Mouse (Mus musculus): ENCODE measurements around the gene AC140267.1. TPM values are rescaled to one million over a fixed set of nuclear protein-coding genes. Genes with fewer than 3 reads are reported as not detected.

The AC140267.1 gene
- total and polyA plus RNA-seq, 2 experiments from 2014 or later = not detected

- Histone ChIP-seq H3K4me1 (ENCODE audit: insufficient read depth, low read length) (no peaks in the 10 kb centered on the region), H3K27ac (no peak overlapping the region), H3K27me3 (ENCODE audit: insufficient read depth, low read length) (no peaks in the 10 kb centered on the region), H3K9me3 (ENCODE audit: low read length) (no peaks in the 10 kb centered on the region), H3K4me2 (ENCODE audit: low read depth, low read length) (no peak overlapping the region), H3K36me3 (ENCODE audit: insufficient read depth, low read length) (no peaks in the 10 kb centered on the region), H3K4me3 (ENCODE audit: low read length) (no peak overlapping the region), H3K9ac (replicated peaks; ENCODE audit: low read length) (no peak overlapping the region)
- 71% methylated on average over 6 of the region's 6 CpGs for WGBS
- ATAC-seq = no peak
- DNase-seq (ENCODE audit: low spot score) = no peak
- no peak for TF ChIP-seq CTCF (IDR thresholded peaks at IDR 0.05; ENCODE audit: low read depth)
Measured at GRCm38 (mm10) chr15:80202111-80202775, 33.4 kb upstream of the AC140267.1 start.

GRCm38 (mm10) chr15:80203406-80203805 is 32.2 kb upstream of the AC140267.1 start:
- Histone ChIP-seq H3K27me3 (ENCODE audit: insufficient read depth, low read length) (no peaks in the 10 kb centered on the region), H3K4me3 (ENCODE audit: low read length) (no peak overlapping the region), H3K36me3 (ENCODE audit: insufficient read depth, low read length) (no peaks in the 10 kb centered on the region), H3K4me2 (ENCODE audit: low read depth, low read length) (no peak overlapping the region), H3K27ac (no peak overlapping the region), H3K4me1 (ENCODE audit: insufficient read depth, low read length) (no peaks in the 10 kb centered on the region), H3K9me3 (ENCODE audit: low read length) (no peaks in the 10 kb centered on the region), H3K9ac (replicated peaks; ENCODE audit: low read length) (no peak overlapping the region)
- no peak for ATAC-seq
- TF ChIP-seq CTCF (IDR thresholded peaks at IDR 0.05; ENCODE audit: low read depth) = no peak
- DNase-seq (ENCODE audit: low spot score) = no peak
- 44% methylated on average over 4 of the region's 4 CpGs for WGBS

- ATAC-seq (no peak), DNase-seq (ENCODE audit: low spot score) (no peak)
- H3K9me3 ChIP-seq (ENCODE audit: low read length) = no peaks in the 10 kb centered on the region
- no peaks in the 10 kb centered on the region for H3K4me1 ChIP-seq (ENCODE audit: insufficient read depth, low read length)
- TF ChIP-seq CTCF (IDR thresholded peaks at IDR 0.05; ENCODE audit: low read depth) = no peak
- peaks cover 1% of the 10 kb centered on the region; the same call in 1 of the 2 replicates for H3K36me3 ChIP-seq (ENCODE audit: insufficient read depth, low read length)
- H3K27ac ChIP-seq = no peak overlapping the region
- no peak overlapping the region for H3K9ac ChIP-seq (replicated peaks; ENCODE audit: low read length)
- no peaks in the 10 kb centered on the region for H3K27me3 ChIP-seq (ENCODE audit: insufficient read depth, low read length)
- 88% methylated on average over 3 of the region's 3 CpGs for WGBS
- H3K4me3 ChIP-seq (ENCODE audit: low read length) = no peak overlapping the region
- no peak overlapping the region for H3K4me2 ChIP-seq (ENCODE audit: low read depth, low read length)
Measured at GRCm38 (mm10) chr15:80206057-80206565, 29.5 kb upstream of the AC140267.1 start.

- H3K4me1 ChIP-seq (ENCODE audit: insufficient read depth, low read length) = no peaks in the 10 kb centered on the region
- peaks cover 18% of the 10 kb centered on the region for H3K36me3 ChIP-seq (ENCODE audit: insufficient read depth, low read length)
- no peaks in the 10 kb centered on the region for H3K9me3 ChIP-seq (ENCODE audit: low read length)
- H3K4me3 ChIP-seq (ENCODE audit: low read length) = no peak overlapping the region
- H3K9ac ChIP-seq (replicated peaks; ENCODE audit: low read length) = no peak overlapping the region
- 28% methylated on average over 4 of the region's 4 CpGs for WGBS
- H3K27ac ChIP-seq = no peak overlapping the region
- no peak for TF ChIP-seq CTCF (IDR thresholded peaks at IDR 0.05; ENCODE audit: low read depth)
- H3K4me2 ChIP-seq (ENCODE audit: low read depth, low read length) = no peak overlapping the region
- ATAC-seq (no peak), DNase-seq (ENCODE audit: low spot score) (no peak)
- no peaks in the 10 kb centered on the region for H3K27me3 ChIP-seq (ENCODE audit: insufficient read depth, low read length)
Measured at GRCm38 (mm10) chr15:80208446-80208845, 27.2 kb upstream of the AC140267.1 start.

- ATAC-seq (no peak), DNase-seq (ENCODE audit: low spot score) (no peak)
- Histone ChIP-seq H3K27me3 (ENCODE audit: insufficient read depth, low read length) (no peaks in the 10 kb centered on the region), H3K4me1 (ENCODE audit: insufficient read depth, low read length) (no peaks in the 10 kb centered on the region), H3K9ac (replicated peaks; ENCODE audit: low read length) (no peak overlapping the region), H3K36me3 (ENCODE audit: insufficient read depth, low read length) (peaks cover 25% of the 10 kb centered on the region), H3K4me2 (ENCODE audit: low read depth, low read length) (no peak overlapping the region), H3K9me3 (ENCODE audit: low read length) (no peaks in the 10 kb centered on the region), H3K4me3 (ENCODE audit: low read length) (no peak overlapping the region), H3K27ac (no peak overlapping the region)
- TF ChIP-seq CTCF (IDR thresholded peaks at IDR 0.05; ENCODE audit: low read depth) = no peak
Measured at GRCm38 (mm10) chr15:80213688-80214087, 21.9 kb upstream of the AC140267.1 start.

- ATAC-seq = peak; percentile 56; the same call in 1 of the 2 replicates
- DNase-seq (ENCODE audit: low spot score) = peak; percentile 62
- Histone ChIP-seq H3K36me3 (ENCODE audit: insufficient read depth, low read length) (peaks cover 25% of the 10 kb centered on the region), H3K27ac (no peak overlapping the region; the same call in 1 of the 2 replicates), H3K9ac (replicated peaks; ENCODE audit: low read length) (no peak overlapping the region), H3K27me3 (ENCODE audit: insufficient read depth, low read length) (no peaks in the 10 kb centered on the region), H3K4me3 (ENCODE audit: low read length) (no peak overlapping the region), H3K4me2 (ENCODE audit: low read depth, low read length) (no peak overlapping the region), H3K9me3 (ENCODE audit: low read length) (no peaks in the 10 kb centered on the region), H3K4me1 (ENCODE audit: insufficient read depth, low read length) (no peaks in the 10 kb centered on the region)
- 21% methylated on average over 10 of the region's 10 CpGs for WGBS
- TF ChIP-seq CTCF (IDR thresholded peaks at IDR 0.05; ENCODE audit: low read depth) = peak; percentile 60
Measured at GRCm38 (mm10) chr15:80215716-80216479, 19.7 kb upstream of the AC140267.1 start.

- no peak for ATAC-seq
- no peak for DNase-seq (ENCODE audit: low spot score)
- Histone ChIP-seq H3K27ac (no peak overlapping the region), H3K36me3 (ENCODE audit: insufficient read depth, low read length) (peaks cover 21% of the 10 kb centered on the region), H3K4me2 (ENCODE audit: low read depth, low read length) (no peak overlapping the region), H3K9ac (replicated peaks; ENCODE audit: low read length) (no peak overlapping the region), H3K27me3 (ENCODE audit: insufficient read depth, low read length) (no peaks in the 10 kb centered on the region), H3K4me1 (ENCODE audit: insufficient read depth, low read length) (no peaks in the 10 kb centered on the region), H3K4me3 (ENCODE audit: low read length) (no peak overlapping the region), H3K9me3 (ENCODE audit: low read length) (no peaks in the 10 kb centered on the region)
- WGBS = 69% methylated on average over 9 of the region's 9 CpGs
- no peak for TF ChIP-seq CTCF (IDR thresholded peaks at IDR 0.05; ENCODE audit: low read depth)
Measured at GRCm38 (mm10) chr15:80216480-80216820, 19.2 kb upstream of the AC140267.1 start.

Data from hindbrain, postnatal 0 days (tissue).